Mouse (Mus musculus): Measurements from ENCODE around the gene Gps2. TPM values are rescaled to one million over a fixed set of nuclear protein-coding genes. Genes with fewer than 3 reads are reported as not detected.

The Gps2 gene
- polyA plus RNA-seq, 2 experiments from 2014 or later: 90.7 to 106 TPM

GRCm38 (mm10) chr11:69886907-69887635 lies 26.6 kb upstream of the Gps2 start:
- ATAC-seq: no peak

- no peak for ATAC-seq
Measured at GRCm38 (mm10) chr11:69891482-69891881, 22.2 kb upstream of the Gps2 start.

GRCm38 (mm10) chr11:69894671-69895070 lies 19.0 kb upstream of the Gps2 start:
- peak; percentile 95 for ATAC-seq

- ATAC-seq: peak; percentile 37
Measured at GRCm38 (mm10) chr11:69895291-69895690, 18.4 kb upstream of the Gps2 start, which contains the start of gene Acap1. Gene Acap1 (minus strand): TSS chr11:69895539.

GRCm38 (mm10) chr11:69899870-69900269 lies 13.8 kb upstream of the Gps2 start:
- no peak for ATAC-seq

- ATAC-seq: peak; percentile 96
Measured at GRCm38 (mm10) chr11:69900471-69901405, 12.9 kb upstream of the Gps2 start, which contains the start of the genes 2810408A11Rik and Neurl4. Gene 2810408A11Rik (minus strand): TSS chr11:69900987. Gene Neurl4 (plus strand): TSS chr11:69901072.

- peak; percentile 55 for ATAC-seq
Measured at GRCm38 (mm10) chr11:69901406-69901846, 12.3 kb upstream of the Gps2 start.

- no peak for ATAC-seq
Measured at GRCm38 (mm10) chr11:69901993-69902392, 11.7 kb upstream of the Gps2 start.

GRCm38 (mm10) chr11:69902972-69903371 lies 10.7 kb upstream of the Gps2 start:
- no peak for ATAC-seq

GRCm38 (mm10) chr11:69904311-69904710 lies 9.4 kb upstream of the Gps2 start:
- ATAC-seq: no peak

- no peak for ATAC-seq
Measured at GRCm38 (mm10) chr11:69908645-69909044, 5.0 kb upstream of the Gps2 start.

GRCm38 (mm10) chr11:69909174-69909573 lies 4.5 kb upstream of the Gps2 start:
- no peak for ATAC-seq

- no peak for ATAC-seq
Measured at GRCm38 (mm10) chr11:69910177-69910576, 3.5 kb upstream of the Gps2 start.

- no peak for ATAC-seq
Measured at GRCm38 (mm10) chr11:69910781-69911560, 2.7 kb upstream of the Gps2 start.

- no peak for ATAC-seq
Measured at GRCm38 (mm10) chr11:69911701-69912100, 2.0 kb upstream of the Gps2 start.

GRCm38 (mm10) chr11:69912716-69913530 lies 765 bp upstream of the Gps2 start:
- no peak for ATAC-seq

GRCm38 (mm10) chr11:69914372-69914764 lies 680 bp downstream of the Gps2 start:
- ATAC-seq: no peak

- no peak for ATAC-seq
Measured at GRCm38 (mm10) chr11:69914917-69915430, 1.3 kb downstream of the Gps2 start.

- ATAC-seq: no peak
Measured at GRCm38 (mm10) chr11:69915667-69916627, 2.3 kb downstream of the Gps2 start.
